Mouse (Mus musculus) CD4-positive, CD25-positive, alpha-beta regulatory T cell, adult 4 months (primary cell): ENCODE data around the gene Marc2. TPM values are rescaled to one million over a fixed set of nuclear protein-coding genes. Genes with fewer than 3 reads are reported as not detected.

Source experiments
- ATAC-seq: one replicate; pipeline ENCODE4 v1.8.0; 2017
- polyA plus RNA-seq, 2 experiments: library from polyadenylated mRNA; unstranded; fragments of 100-300 nt; shearing (Covaris generic); gene quantifications; one replicate each; pipeline ENCODE4 v1.2.1; 2017

The Marc2 gene
- polyA plus RNA-seq: 10 to 100 TPM; 10.7 to 32.3 TPM

- ATAC-seq: peak; percentile 3
Measured at GRCm38 (mm10) chr1:184846092-184846750, at the start of gene Marc2. Gene Marc2 (minus strand): TSS chr1:184846451.

GRCm38 (mm10) chr1:184891998-184892397 lies 45.7 kb upstream of the Marc2 start:
- no peak for ATAC-seq

GRCm38 (mm10) chr1:184889454-184889853 lies 43.2 kb upstream of the Marc2 start:
- ATAC-seq: no peak

GRCm38 (mm10) chr1:184886160-184886559 lies 39.9 kb upstream of the Marc2 start:
- ATAC-seq: no peak

DNA sequence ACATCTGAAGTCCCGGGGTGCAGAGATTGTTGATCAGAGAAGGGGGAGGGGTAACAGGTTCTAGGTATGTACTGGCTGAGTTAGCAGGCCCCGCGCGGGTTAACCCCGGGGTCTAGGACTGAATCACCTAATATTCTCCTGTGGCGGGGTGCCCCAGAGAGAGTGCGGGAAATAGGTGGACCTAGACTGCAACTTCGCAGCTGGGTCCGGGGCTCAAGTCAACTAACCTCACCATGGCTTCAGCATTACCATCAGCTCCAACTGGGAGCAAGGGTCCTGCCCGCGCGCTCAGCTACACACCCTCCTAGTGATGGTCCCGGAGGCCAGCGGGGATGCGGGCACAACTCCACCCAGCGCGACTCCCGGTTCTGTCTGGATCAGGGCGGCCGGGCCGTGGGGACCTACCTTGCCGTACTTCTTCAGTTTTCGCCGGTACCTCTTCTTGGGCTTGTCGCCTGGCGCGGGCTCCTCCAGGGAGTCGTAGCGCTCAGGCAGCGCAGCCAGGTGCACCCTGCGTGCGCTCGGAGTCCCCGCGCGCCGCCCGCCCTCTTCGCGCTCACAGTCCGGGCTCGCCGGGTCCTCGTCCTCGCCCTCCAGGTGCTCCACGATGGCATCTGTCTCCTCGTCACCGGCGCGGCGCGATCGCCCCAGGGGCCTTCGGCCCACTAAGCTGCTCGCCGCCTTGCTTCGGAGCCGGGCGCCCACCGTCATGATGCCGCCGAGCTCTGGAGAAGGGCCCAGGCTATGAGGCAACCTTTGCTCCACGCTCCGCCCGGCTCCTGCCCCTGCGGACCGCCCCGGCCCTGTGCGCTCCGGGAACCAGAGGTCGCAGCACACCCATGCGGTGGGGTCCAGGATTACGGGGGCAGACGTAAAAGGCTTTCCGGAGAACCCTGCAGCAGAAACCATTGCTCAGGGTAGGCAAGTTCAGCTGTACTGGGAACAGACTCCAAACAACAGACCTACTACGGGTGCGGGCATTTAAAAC lies 36.3 kb upstream of the Marc2 start, which contains the start of gene C130074G19Rik:
Gene C130074G19Rik (minus strand): TSS at position 938 of the 988 bp plus-strand sequence.
- no peak for ATAC-seq

GRCm38 (mm10) chr1:184881861-184882260 lies 35.6 kb upstream of the Marc2 start:
- no peak for ATAC-seq

DNA sequence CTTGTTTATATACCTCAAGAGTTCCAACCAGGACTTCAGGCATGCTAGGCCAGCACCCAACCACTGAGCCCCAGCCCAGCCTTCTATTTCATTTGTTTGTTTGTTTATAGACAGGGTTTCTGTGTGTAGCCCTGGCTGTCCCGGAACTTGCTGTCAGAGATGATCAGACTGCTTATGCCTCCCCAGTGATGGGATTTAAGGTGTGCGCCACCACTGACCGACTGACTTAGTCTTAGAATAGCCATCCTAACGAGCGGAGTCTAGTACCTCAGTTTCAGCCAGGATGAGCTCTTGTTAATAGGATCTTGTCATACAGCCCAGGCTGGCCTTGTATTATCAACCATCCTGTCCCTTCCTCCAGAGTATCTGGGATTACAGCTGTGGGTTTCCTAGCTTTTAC lies 35.0 kb upstream of the Marc2 start:
- ATAC-seq: no peak

- ATAC-seq: no peak
Measured at GRCm38 (mm10) chr1:184878860-184879259, 32.6 kb upstream of the Marc2 start.

DNA sequence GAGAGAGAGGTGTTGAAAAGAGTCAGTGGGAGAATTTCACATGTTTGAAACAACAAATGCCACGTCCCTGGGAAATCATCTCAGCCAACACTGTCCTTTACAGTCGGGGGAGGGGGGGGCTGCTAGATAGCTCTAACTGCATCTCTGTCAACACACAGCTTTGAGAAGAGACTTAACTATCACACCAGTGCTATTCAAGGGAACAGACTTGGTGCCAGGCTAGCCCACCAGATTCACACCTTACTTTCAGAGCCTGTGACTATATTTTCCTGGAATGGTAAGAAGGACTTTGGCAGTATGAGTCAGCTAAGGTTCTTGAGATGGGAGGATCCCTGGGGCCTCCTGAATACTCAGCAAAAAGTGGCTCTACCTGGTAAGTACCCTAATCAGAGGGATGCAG lies 31.1 kb upstream of the Marc2 start:
- no peak for ATAC-seq

DNA sequence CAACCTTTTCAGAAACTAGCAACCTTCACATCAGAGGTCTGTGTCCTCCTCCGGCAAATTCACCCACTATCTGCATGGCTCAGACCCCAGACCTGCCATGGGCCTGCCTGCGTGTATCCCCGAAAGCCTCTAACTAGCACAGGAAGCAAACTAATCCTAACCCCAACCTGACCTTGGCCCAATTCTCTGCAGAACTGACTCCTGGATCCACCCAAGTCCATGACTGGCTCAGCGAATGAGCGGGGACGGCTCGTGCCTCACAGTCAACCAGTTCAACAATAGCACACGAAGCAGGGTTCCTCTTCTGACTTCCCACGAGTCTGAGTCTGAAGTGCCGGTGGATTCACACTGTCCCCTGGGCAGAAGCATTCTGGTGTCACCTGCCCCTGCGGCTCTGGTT lies 27.7 kb upstream of the Marc2 start:
- no peak for ATAC-seq

GRCm38 (mm10) chr1:184872069-184872819 lies 26.0 kb upstream of the Marc2 start:
- ATAC-seq: no peak

DNA sequence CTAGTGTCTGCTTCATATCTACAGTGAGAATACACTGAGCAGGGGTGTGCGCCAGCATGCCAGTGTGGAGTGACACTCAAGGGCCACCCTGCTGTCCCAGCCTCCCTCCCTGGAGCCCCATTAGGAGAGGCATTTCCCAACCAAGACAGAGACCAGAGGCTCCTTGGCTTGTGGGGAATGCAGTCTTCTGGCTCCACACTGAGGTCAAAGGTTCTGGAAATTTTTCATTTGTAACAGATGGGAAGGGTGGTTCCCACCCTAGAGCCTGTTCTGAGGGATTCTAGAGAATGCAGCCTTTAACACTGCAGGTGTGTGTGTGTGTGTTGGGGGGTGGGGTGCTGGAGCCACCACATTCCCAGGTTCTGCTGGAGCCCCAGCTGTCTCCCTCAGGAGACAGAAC lies 25.3 kb upstream of the Marc2 start:
- ATAC-seq: no peak

- ATAC-seq: no peak
Measured at GRCm38 (mm10) chr1:184870646-184871385, 24.6 kb upstream of the Marc2 start.

GRCm38 (mm10) chr1:184869939-184870565 lies 23.8 kb upstream of the Marc2 start:
- ATAC-seq: no peak

- no peak for ATAC-seq
Measured at GRCm38 (mm10) chr1:184867640-184868120, 21.4 kb upstream of the Marc2 start.

- ATAC-seq: no peak
Measured at GRCm38 (mm10) chr1:184864381-184864801, 18.1 kb upstream of the Marc2 start.

DNA sequence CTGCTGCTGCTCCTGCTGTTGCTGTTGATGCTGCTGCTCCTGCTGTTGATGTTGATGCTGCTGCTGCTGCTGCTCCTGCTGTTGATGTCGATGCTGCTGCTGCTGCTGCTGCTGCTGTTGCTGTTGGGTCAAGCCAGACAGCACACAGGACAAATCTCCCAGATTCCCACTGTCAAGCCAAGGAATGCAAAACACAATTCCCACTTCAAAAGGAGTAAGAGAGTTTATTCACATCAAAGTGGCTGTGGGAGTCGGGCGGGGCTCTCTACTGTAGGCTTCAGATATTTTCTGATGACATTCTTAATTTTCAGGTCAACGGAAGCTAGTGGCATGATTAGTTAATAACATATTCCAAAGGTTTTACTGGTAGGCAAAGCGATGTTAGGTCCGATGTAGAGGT lies 16.4 kb upstream of the Marc2 start:
- no peak for ATAC-seq

DNA sequence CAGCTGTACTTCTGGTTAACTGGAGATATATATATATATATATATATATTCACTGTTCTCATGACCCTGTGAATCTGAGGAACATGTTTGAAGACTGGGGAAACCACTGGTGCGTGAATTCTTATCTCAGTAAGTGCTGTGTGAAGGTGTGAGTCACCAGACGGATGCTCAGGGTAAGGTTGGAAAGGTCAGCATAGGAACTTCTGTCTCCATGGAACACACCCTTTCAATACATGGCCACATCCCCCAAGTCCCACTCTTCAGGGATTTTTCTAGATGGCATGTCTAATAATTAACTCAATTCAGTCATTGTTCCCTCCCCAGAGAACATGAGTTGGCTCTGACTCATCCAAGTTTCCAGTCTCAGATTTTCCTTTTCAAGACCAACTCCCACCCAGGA lies 15.3 kb upstream of the Marc2 start:
- no peak for ATAC-seq

DNA sequence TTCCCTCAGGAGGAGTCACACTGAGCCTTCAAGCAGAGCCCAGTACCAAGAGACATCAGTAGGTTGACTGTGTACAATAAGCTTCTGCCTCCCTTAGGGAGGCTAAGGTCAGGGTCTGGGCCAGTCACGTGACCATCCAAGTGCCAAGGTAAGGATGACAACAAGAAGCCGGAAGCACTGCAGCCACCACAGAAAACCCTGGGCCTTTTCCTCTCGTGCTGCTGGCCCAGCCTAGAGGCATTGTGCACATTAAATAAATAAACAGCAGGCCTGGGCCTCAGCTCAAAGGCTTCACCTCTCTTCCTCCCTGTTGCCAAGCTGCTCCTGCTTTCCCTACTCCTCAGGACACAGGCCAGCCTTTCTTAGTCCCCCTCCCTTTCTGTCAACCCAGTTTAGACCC lies 14.0 kb upstream of the Marc2 start:
- no peak for ATAC-seq

DNA sequence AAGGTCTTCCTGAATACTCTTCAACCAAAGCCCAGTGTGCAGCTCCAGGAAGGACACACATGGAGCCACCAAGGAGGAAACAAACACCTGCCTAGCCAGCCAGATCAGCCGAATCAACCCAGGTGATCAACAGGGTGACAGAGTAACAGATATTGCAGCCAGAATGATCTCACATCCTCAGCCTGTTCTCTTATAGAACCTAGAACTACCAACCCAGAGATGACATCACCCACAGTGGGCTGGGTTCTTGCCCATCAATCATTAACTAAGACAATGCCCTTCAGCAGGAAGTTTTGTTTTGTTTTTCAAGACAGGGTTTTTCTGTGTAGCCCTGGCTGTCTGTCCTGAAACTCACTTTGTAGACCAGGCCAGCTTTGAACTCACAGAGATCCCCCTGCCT lies 12.0 kb upstream of the Marc2 start:
- no peak for ATAC-seq

DNA sequence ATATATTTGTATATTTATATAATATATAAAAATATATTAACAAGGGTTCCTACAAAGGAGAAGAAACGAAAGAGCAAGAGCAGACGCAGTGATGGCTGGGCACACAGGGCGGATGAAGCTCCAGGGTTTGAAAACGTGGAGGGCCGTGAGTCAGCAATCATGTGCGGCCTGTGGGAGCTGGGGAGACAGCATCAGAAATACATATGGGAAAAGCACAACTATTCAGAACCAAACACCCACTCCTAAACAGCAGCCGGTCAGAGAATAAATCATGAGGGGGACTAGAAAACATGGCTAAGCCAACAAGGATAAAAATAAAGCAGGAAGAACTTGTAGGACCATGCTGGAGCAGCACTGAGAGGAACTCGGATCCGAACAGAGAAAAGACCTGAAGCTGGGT lies 11.0 kb upstream of the Marc2 start:
- ATAC-seq: no peak

DNA sequence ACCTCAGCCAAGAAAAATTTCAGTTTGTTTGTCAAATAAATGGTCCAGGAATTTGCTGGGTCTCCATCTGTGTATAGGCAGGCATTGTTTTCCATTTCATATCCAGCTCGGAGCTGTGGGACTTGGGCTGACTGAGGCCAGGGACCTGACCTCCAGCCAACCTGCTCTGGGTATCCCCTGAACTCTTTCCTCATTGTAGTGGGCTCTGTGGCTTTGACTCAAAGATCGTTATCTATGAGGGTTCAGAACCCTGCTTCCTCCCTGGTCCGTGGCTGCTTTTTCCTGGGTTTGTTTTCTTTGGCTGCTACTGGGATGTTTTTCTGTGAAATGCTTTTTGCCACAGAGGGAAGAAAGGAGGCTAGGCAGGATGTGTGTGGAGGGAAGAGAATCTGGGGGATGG lies 7.7 kb upstream of the Marc2 start:
- no peak for ATAC-seq
